Mouse (Mus musculus) activated CD4-positive, CD25-positive, alpha-beta regulatory T cell, adult 4 months (primary cell): Measurements from ENCODE around the gene Sntg2. TPM values are rescaled to one million over a fixed set of nuclear protein-coding genes. Genes with fewer than 3 reads are reported as not detected.

Experiments
- ATAC-seq: one replicate; pipeline ENCODE4 v1.8.0; 2017
- polyA plus RNA-seq, 2 experiments: library from polyadenylated mRNA; unstranded; fragments of 100-300 nt; shearing (Covaris generic); gene quantifications; one replicate each; pipeline ENCODE4 v1.2.1; 2017

The Sntg2 gene
- polyA plus RNA-seq, result under 1 TPM; 0.30 to 0.43 TPM

DNA sequence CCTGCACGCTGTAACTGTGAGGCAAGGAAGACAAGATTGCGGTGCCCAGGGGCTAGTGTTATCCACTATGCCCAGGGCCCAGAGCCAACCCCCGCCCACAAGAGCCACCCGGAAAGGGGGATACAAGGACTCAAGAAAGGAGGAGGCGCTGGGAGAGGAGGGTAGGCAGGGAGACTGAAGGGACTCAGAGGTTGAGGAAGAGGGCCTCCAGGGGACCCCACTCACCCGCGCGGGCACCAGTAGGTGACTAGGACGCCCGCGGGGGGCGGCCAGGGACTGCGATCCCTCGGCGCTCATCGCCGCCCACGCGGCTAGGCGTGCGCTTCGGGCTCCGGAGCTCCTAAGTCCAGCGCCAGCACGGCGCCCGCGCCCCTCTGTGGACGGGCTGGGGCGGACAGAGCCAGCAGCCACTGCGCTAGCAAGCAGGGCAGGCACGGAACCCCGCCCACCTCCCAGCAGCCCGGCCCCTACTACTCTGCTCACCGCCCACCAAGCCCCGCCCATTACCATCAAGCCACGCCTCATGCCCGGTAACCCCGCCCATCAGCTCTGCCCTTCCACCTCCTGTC lies at the start of gene Sntg2:
Gene Sntg2 (minus strand): TSS at position 443 of the 569 bp plus-strand sequence.
- ATAC-seq, result no peak

DNA sequence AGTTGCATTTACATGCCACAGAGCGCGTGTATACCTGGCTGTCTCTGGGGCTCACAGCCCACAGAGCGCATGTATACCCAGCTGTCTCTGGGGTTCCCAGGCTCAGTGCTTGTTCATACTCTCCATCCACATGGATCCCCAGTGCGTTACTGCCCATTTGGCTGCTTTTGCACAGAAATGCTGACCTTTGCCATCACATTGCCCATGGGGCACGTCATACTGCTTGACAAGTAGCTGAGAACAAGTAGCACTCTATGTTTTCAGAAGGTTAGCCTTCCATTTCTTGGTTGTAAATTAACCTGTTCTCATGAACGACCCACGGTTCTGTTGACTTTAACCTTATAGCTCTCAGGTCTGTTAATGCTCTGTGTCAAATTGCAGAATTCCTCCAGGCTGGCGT lies 43.4 kb upstream of the Sntg2 start:
- no peak for ATAC-seq

DNA sequence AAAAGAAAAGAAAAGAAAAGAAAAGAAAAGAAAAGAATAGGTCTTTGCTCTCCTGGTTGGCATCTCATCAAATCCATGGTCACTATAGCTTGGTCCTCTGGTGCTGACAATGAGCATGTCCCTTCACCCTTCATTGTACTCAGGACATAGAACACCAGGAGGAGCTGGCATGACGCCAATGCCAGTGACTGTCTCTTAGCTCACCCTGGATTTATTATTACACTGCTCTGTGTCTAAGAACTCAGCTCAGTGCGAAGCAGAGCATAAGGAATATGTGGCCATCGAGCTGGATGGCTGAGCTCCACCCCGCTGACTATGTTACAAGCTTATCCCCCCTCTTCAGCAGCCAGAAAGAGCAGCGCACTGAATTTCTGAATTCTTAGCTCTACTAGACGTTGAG lies 42.8 kb upstream of the Sntg2 start:
- ATAC-seq, result no peak

GRCm38 (mm10) chr12:30402651-30403050 lies 29.5 kb upstream of the Sntg2 start:
- no peak for ATAC-seq

DNA sequence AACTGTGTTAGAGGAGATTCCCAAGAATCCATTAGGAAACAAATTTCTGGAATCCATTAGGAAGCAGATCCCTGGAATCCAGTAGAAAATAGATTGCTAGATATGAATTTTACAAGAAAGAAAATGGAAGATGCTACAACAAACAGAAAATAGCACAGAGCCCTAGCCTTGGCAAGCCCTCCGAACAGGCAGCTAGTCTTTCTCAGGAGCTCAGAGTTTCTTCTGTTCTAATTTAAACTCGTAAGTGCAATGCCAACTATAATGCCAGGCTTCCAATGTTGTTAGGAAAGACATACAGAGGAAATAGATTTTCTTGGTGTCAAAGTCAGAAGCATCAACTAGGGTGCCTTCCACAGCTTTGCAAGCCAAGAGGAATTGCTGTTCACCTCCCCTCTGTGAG lies 27.4 kb upstream of the Sntg2 start:
- no peak for ATAC-seq

- ATAC-seq, result no peak
These were observed 26.9 kb upstream of the Sntg2 start for GRCm38 (mm10) chr12:30400114-30400513.

- ATAC-seq, result no peak
These were observed 882 bp downstream of the Sntg2 start for GRCm38 (mm10) chr12:30372293-30372692.

DNA sequence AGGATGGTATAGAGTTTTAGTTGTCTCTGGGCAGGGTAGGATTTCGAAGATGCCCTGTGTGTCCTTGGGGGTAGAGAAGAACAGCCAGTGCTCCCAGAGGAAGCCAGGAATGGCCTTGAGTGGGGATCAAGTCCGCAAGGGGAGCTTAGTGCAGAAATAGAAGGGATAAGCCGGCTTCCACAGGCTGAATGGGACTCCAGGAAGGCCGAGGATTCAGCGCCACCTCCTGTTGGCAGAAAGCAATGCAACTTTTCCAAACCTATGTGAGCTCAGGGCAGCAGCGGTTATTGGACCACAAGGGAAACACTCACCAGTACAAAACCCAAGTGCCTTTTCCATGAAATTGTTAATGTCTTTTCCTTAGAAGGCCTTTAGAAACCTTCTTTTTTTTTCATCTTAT lies 3.4 kb downstream of the Sntg2 start:
- no peak for ATAC-seq

DNA sequence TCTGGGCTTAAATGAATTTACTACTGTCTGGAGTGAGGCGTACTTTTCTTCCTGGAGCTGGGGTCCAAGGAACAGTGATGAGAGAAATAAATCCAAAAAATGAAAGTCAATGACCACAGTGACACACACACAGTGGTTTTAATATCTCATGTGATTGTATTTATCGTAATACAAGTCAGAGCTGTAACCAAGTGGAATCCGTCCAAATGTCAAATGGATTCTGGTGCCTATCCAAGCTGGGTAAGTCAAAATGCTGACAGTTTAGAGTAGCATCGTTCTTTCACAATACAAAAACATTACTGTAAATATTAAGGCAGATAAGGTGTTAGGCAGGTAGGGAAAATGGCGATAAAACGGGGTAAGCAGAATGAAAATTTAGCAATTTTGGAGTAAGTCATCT lies 4.0 kb downstream of the Sntg2 start:
- ATAC-seq, result no peak

DNA sequence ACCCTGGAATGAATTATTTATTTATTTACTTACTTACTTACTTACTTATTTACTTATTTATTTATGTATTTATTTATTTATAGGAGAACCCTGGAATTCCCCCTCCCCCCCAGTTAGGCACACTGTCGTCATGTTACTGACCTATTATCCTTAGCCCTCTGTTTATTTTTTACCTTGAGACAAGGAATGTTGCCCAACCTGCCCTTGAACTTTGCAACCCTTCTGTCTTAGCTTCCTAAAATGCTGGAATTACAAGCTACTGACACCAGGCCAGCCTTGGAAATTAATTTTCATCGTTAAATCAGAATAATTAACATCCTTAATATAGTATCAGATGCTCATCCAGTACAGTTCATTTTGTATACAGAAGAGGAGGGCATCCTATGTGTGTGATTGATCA lies 10.9 kb downstream of the Sntg2 start:
- no peak for ATAC-seq

DNA sequence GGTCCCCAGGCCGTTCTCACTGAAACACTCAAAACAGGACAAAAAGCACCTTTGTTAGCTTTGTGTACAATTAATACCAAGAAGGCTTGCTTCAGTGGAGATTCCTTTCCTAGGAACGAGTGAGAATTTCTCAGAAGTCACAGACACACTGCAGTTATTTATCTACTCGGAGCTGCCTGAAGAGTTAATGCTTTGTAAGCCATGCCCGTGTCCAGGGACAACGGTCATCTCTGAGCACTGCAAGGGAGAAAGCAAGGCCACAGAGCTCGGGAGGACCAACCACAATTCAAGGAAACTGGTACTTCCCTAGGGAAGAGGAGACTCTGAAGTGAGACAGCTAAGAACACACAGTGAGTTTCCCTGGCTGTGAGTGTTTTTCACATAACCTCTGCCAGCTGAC lies 15.5 kb downstream of the Sntg2 start:
- no peak for ATAC-seq

DNA sequence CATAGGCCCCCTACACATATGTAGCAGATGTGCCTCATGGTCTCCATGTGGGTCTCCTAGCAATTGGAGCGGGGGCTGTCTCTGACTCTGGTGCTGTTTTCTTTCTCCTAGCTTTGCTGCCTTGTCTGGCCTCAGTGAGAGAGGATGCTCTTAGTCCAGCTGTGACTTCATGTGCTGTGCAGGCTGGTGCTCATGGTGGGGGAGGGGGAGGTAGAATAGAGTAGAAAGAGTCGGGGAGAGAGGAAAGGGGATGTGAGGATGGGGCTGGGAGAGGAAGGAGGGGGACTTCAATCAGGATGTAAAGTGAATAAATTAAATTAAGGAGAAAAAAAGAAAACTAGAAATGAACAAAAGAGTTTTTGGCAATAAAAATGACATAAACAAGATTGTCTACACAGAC lies 20.8 kb downstream of the Sntg2 start:
- no peak for ATAC-seq

GRCm38 (mm10) chr12:30348036-30348435 lies 25.1 kb downstream of the Sntg2 start:
- ATAC-seq, result no peak

DNA sequence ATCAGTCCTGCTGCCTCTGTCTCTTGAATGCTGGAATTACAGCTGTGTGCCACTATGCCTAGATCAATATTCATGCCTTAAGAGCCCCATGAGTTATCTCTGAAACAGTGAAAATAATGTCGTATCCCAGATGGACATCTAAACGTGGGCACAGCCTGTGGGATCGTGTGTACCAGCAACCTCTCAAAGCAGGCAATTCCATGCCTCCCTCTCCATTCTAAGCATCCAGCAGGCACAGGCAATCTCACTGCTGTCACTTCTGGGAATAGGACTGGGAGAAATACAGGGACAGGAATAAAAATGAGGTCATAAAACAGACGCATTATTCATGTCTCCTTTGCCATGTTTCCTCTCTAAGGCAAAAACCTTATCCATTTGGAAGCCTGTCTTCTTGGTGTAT lies 25.9 kb downstream of the Sntg2 start:
- no peak for ATAC-seq

- ATAC-seq, result no peak
These were observed 28.4 kb downstream of the Sntg2 start for GRCm38 (mm10) chr12:30344806-30345205.

- no peak for ATAC-seq
These were observed 36.9 kb downstream of the Sntg2 start for GRCm38 (mm10) chr12:30336301-30336700.

DNA sequence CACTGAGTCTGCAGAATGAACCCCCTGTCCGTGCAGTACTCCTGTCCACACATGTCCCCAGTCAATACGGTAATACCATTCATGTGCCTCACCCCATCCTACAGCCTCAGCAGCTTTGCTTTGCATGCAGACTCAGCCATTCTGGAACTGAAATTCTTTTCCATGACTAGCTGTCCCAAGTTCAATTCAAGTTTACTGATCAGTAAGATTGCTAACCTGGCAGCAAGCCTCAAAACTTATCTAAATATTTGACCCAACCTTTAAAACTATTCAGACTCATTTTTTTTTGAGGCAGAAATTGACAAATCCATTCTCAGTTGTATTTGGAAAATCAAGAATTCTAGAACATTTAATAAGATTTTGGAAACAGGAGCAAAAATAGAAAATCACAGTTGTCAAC lies 38.7 kb downstream of the Sntg2 start:
- ATAC-seq, result no peak

DNA sequence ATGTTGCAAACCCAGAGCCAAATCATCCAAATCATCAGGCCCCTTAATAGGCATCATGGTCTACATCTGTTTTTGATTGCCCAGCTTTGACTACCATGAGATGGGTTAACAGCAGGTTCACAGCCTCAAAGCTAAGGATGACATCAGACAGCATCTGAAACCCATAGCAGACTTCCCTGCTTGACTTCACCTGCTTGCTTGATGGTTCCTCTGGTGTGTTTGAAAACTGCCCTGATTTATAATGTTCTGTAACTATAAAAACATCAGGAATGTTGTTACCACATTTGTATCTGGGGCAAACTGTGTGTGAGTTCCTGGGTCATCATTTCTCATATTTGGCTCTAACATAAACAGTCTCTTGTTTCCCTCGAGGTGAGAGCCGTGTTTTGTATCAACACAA lies 55.2 kb downstream of the Sntg2 start:
- ATAC-seq, result no peak

DNA sequence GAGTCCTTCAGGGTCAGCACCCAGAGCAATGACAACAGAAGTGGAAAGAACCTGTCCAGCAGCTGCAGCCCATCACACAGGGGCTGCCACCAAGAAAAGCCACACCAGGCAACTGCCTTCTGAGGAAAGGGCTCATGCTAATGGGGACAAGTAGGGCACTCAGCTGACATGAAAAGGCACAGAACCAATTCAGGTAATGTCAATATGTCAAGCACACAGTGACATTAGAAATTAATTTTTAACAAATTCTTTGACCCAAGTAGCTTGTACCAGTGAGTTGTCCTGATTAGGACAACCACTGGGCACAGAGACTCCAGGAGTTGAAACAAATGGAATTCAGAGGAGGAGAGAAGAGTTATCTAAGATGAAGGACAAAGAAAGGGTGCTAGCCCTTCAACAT lies 60.2 kb downstream of the Sntg2 start:
- no peak for ATAC-seq

DNA sequence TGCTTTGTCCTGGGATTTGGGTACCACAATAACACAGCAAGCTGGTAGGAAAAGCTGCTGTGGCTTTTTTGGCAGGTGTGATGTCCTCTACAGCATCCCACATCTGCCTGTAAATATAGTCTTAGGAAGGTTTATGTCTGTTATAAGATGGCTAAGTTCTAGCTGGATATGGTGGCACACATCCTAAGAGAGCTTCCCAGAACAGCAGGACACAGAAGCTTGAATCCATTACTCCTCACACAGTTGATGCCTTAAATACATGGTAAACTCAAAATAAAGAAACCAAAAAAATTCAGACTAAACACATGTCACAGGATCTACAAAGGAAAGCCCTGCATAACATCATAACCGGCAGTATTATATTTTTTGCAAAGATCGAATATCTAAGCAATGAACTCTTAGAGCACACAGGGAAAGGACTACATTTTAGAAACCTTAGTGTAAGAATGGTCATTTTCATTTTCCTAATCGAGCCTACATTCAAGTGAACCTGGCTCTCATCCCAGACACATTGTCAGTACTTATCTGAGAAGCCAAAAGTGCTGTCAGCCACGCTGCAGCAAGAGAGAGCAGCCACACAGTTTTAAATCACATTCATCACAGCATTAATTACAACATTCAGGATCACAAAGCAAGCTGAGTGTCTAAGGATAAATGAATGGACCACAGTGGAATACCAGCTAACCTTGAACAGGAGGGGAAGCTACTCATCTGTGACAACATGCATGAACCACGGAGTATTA lies 64.8 kb downstream of the Sntg2 start:
- no peak for ATAC-seq

DNA sequence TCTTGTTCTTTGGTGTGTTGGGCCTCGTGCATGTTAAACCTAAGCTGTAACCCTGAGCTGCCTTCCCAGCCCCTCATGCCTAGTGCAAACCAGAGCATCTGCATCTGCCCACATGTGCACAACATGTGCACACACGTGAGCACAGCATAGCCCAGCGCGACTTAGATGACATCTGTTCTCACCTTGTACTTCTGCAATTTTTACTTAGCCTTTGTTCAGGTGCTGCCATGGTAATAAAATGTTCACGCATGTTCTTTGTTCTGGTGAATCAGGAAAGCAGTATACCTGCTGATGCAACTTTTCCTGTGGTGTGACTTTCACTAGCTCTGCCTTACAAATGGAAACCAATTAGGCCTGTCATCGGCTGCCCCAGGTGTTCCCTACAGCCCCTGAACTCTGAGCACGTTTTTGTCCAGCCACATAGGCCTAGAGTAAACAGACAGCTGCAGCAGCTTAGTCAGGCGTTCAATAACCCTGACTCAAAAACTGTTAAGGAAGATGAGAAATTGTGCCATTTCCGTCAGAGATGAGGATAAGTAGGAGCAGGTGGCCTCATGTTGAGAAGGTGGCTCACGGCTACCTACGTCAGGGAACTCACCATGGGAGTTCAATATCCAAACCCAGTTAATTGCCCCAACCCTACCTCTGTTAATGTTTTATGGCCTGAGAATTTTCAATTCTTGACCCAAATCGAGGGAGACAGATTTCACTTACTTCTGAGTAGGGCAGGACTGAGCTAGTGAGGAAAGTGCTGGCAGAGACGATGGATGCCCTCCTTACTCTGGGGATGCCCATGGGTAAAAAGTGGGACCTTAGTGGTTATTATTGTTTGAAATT lies 80.2 kb downstream of the Sntg2 start:
- ATAC-seq, result no peak

DNA sequence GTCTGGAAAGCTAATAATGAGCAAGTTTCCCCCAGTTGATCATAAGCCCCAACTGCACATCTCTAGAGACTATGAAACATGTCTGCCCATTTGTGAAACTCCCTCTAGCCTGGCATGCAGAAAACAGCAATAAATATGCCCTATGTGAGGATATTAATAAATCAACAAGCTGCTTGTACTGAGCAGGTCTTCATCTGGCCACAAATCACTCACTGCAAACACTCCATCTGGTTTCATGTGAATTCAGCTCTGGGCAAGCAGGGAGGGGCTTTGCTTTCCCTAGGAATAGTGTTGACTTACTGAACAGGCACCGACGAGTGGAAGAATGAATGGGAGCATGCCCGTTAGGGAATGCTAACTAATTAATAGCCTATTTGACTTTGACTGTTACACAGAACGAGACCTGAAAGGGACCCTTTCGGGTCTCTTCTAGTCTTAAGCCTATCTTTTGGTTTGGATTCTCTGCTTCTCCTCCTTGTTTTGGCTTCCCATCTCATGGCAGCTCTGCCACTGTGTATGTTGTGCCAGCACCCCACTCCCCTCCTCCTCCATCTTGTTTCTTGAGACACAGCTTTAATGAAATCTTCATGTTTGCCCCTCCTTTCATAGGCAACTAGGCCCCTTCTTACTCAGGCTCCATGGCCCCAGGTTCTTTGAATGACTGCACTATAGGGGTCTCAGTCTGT lies 86.1 kb downstream of the Sntg2 start:
- ATAC-seq, result no peak

GRCm38 (mm10) chr12:30283741-30284140 lies 89.4 kb downstream of the Sntg2 start:
- no peak for ATAC-seq
